Mouse (Mus musculus): ENCODE measurements around the gene Usp17le. TPM values are rescaled to one million over a fixed set of nuclear protein-coding genes. Genes with fewer than 3 reads are reported as not detected.
"Not testable (repeated sequence)": the region's sequence is repeated elsewhere in the genome, so short reads cannot be mapped to it uniquely, and the experiment has no call there.

Usp17le gene
- polyA plus RNA-seq (2014; fragmentation: Nextera tagmentation; extraction: Ambion mirVana): not detected in 2 replicates

DNA sequence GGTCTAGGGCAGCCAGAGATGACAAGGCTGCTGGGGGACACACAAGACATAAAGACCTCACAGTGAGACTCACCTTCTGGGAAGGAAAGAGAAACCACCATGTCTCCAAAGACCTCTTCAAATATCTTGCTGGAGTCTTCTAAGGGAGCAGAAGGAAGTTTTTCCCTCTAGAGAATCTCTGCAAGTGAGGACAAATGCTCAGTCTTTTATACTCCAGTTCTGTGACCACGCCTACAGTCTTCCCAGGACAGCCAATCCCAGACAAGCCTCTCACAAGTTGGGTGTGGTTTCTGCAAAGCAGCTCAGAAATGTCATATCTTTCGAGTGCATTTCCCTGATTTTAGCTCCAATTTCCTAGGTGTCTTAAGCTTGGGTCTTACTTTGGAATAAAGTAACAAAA, at the start of gene Usp17le:
TSS of gene Usp17le (minus strand) at position 101 of the 400 bp plus-strand sequence.
- H3K9ac ChIP-seq (replicated peaks; ENCODE audit: low read length); H3K4me2 ChIP-seq (ENCODE audit: low read depth, low read length); H3K27ac ChIP-seq (replicated peaks; ENCODE audit: low read depth, low read length); H3K4me3 ChIP-seq (ENCODE audit: low read depth, low read length); H3K4me1 ChIP-seq (ENCODE audit: control insufficient read depth, insufficient read depth, low read length); ATAC-seq (replicated peaks; ENCODE audit: insufficient number of reproducible peaks, low FRiP score, low TSS enrichment, low read depth); DNase-seq (ENCODE audit: low spot score); H3K9me3 ChIP-seq (replicated peaks; ENCODE audit: control insufficient read depth, low read length); H3K27me3 ChIP-seq (ENCODE audit: control insufficient read depth, insufficient read depth, low read length); H3K36me3 ChIP-seq (replicated peaks; ENCODE audit: control insufficient read depth, insufficient read depth, low read depth, low read length): not testable (repeated sequence)
- whole genome bisulfite sequencing: 64% methylated on average over 2 of the region's 2 CpGs

DNA sequence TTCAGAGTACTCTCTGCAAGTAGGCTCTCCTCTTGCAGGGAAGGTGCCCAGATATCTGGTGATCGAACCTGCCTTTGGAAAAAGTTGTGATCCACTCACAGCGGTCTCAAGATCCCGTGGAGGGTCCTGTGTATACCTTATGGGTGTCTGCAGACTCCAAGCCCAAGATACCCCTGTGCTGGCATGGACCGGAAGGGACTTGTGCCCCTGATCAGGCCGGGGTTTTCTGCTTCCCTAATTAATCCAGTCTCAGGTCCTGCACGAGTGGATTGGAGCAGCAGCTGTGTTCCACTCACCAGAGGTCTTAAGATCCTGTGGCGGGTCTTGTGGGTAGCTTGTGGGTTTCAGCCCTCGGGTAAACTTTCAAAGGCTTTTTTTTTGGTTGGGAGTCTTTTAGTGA, 33.1 kb upstream of the Usp17le start:
- not testable (repeated sequence) for H3K27me3 ChIP-seq (ENCODE audit: control insufficient read depth, insufficient read depth, low read length); H3K36me3 ChIP-seq (replicated peaks; ENCODE audit: control insufficient read depth, insufficient read depth, low read depth, low read length); H3K4me2 ChIP-seq (ENCODE audit: low read depth, low read length); H3K9me3 ChIP-seq (replicated peaks; ENCODE audit: control insufficient read depth, low read length); H3K4me1 ChIP-seq (ENCODE audit: control insufficient read depth, insufficient read depth, low read length); H3K4me3 ChIP-seq (ENCODE audit: low read depth, low read length); ATAC-seq (replicated peaks; ENCODE audit: insufficient number of reproducible peaks, low FRiP score, low TSS enrichment, low read depth); H3K27ac ChIP-seq (replicated peaks; ENCODE audit: low read depth, low read length); H3K9ac ChIP-seq (replicated peaks; ENCODE audit: low read length); DNase-seq (ENCODE audit: low spot score)
- WGBS: 82% methylated on average over 8 of the region's 8 CpGs

DNA sequence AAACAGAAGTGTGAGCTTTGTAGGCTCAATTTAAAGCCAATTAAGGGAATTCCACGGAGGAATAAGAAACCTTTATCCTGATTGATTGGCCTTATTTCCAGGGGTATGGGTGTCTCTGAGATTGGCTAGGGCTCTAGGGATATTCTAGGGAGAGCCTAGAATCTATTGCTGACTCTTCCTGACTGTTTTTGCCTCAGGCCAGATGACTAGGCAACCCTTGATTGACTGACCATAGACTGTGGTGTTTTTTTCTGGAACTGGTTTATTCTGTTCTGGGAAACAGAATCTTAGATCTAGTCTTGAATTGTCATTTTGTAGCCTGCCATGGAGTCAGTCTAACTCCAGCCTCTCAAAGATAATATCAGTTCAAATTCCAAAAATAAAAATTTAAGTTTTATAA, 13.5 kb upstream of the Usp17le start:
- DNase-seq (ENCODE audit: low spot score) (no peak), ATAC-seq (replicated peaks; ENCODE audit: insufficient number of reproducible peaks, low FRiP score, low TSS enrichment, low read depth) (no peak)
- Histone ChIP-seq H3K4me2 (ENCODE audit: low read depth, low read length) (no peak overlapping the region), H3K27me3 (ENCODE audit: control insufficient read depth, insufficient read depth, low read length) (no peaks in the 10 kb centered on the region), H3K9me3 (replicated peaks; ENCODE audit: control insufficient read depth, low read length) (no peaks in the 10 kb centered on the region), H3K27ac (replicated peaks; ENCODE audit: low read depth, low read length) (no peak overlapping the region), H3K36me3 (replicated peaks; ENCODE audit: control insufficient read depth, insufficient read depth, low read depth, low read length) (no peaks in the 10 kb centered on the region), H3K4me3 (ENCODE audit: low read depth, low read length) (no peak overlapping the region), H3K4me1 (ENCODE audit: control insufficient read depth, insufficient read depth, low read length) (no peaks in the 10 kb centered on the region), H3K9ac (replicated peaks; ENCODE audit: low read length) (no peak overlapping the region)
- WGBS: 52% methylated on average over 1 of the region's 1 CpGs

Other genes with a start within 250 kb of the Usp17le start
- not detected in 2 replicates for gene Olfr651, start 227.3 kb downstream of the Usp17le start, polyA plus RNA-seq (2014; fragmentation: Nextera tagmentation; extraction: Ambion mirVana)
- gene Olfr652, start 216.6 kb downstream of the Usp17le start, polyA plus RNA-seq (2014; fragmentation: Nextera tagmentation; extraction: Ambion mirVana): not detected in 2 replicates
- not detected in 2 replicates for gene Olfr653, start 200.2 kb downstream of the Usp17le start, polyA plus RNA-seq (2014; fragmentation: Nextera tagmentation; extraction: Ambion mirVana)
- gene Olfr654, start 190.4 kb downstream of the Usp17le start, polyA plus RNA-seq (2014; fragmentation: Nextera tagmentation; extraction: Ambion mirVana): not detected in 2 replicates
- not detected in 2 replicates for gene Olfr655, start 175.7 kb downstream of the Usp17le start, polyA plus RNA-seq (2014; fragmentation: Nextera tagmentation; extraction: Ambion mirVana)
- not detected in 2 replicates for gene Olfr656, start 163.5 kb downstream of the Usp17le start, polyA plus RNA-seq (2014; fragmentation: Nextera tagmentation; extraction: Ambion mirVana)
- not detected in 2 replicates for gene Olfr657, start 152.7 kb downstream of the Usp17le start, polyA plus RNA-seq (2014; fragmentation: Nextera tagmentation; extraction: Ambion mirVana)
- gene Olfr658, start 130.2 kb downstream of the Usp17le start, polyA plus RNA-seq (2014; fragmentation: Nextera tagmentation; extraction: Ambion mirVana): not detected in 2 replicates
- gene Olfr659, start 110.7 kb downstream of the Usp17le start, polyA plus RNA-seq (2014; fragmentation: Nextera tagmentation; extraction: Ambion mirVana): not detected in 2 replicates
- gene Olfr661, start 91.0 kb downstream of the Usp17le start, polyA plus RNA-seq (2014; fragmentation: Nextera tagmentation; extraction: Ambion mirVana): not detected in 2 replicates
- not detected in 2 replicates for gene Usp17lb, start 65.1 kb upstream of the Usp17le start, polyA plus RNA-seq (2014; fragmentation: Nextera tagmentation; extraction: Ambion mirVana)
- not detected in 2 replicates for gene Usp17la, start 79.5 kb upstream of the Usp17le start, polyA plus RNA-seq (2014; fragmentation: Nextera tagmentation; extraction: Ambion mirVana)
- not detected in 2 replicates for gene Olfr665, start 100.6 kb upstream of the Usp17le start, polyA plus RNA-seq (2014; fragmentation: Nextera tagmentation; extraction: Ambion mirVana)
- not detected in 2 replicates for gene Olfr666, start 118.5 kb upstream of the Usp17le start, polyA plus RNA-seq (2014; fragmentation: Nextera tagmentation; extraction: Ambion mirVana)
- not detected in 2 replicates for gene Olfr667, start 144.0 kb upstream of the Usp17le start, polyA plus RNA-seq (2014; fragmentation: Nextera tagmentation; extraction: Ambion mirVana)
- gene Olfr668, start 150.6 kb upstream of the Usp17le start, polyA plus RNA-seq (2014; fragmentation: Nextera tagmentation; extraction: Ambion mirVana): not detected in 2 replicates
- gene Olfr669, start 156.8 kb upstream of the Usp17le start, polyA plus RNA-seq (2014; fragmentation: Nextera tagmentation; extraction: Ambion mirVana): not detected in 2 replicates
- gene Olfr670, start 185.2 kb upstream of the Usp17le start, polyA plus RNA-seq (2014; fragmentation: Nextera tagmentation; extraction: Ambion mirVana): not detected in 2 replicates
- not detected in 2 replicates for gene Olfr671, start 201.7 kb upstream of the Usp17le start, polyA plus RNA-seq (2014; fragmentation: Nextera tagmentation; extraction: Ambion mirVana)
- not detected in 2 replicates for gene Olfr672, start 224.6 kb upstream of the Usp17le start, polyA plus RNA-seq (2014; fragmentation: Nextera tagmentation; extraction: Ambion mirVana)